Mouse (Mus musculus) intestine, embryonic 15.5 days (tissue): Measurements from ENCODE around the gene Cnn3. TPM values are rescaled to one million over a fixed set of nuclear protein-coding genes. Genes with fewer than 3 reads are reported as not detected.

Source experiments
- ATAC-seq: fragments of 200-750 bp; cut with Nextera tagmentation; 2 replicates; pipeline ENCODE4 v1.8.0; 2017; ENCODE audit warnings: moderate TSS enrichment, moderate library complexity
- H3K27ac ChIP-seq: fragments of 300-500 bp; sonication (generic); 2 replicates; pipeline ENCODE4 v1.5.1; 2015; ENCODE audit warnings: mild to moderate bottlenecking, inconsistent platforms
- H3K27me3 ChIP-seq: fragments of 300-500 bp; sonication (generic); replicated peaks from 2 replicates; pipeline ENCODE4 v1.6.1; 2015; ENCODE audit warnings: inconsistent platforms
- H3K36me3 ChIP-seq: fragments of 300-500 bp; sonication (generic); 2 replicates; pipeline ENCODE4 v1.6.1; 2015; ENCODE audit warnings: inconsistent platforms
- H3K4me1 ChIP-seq: fragments of 300-500 bp; sonication (generic); replicated peaks from 2 replicates; pipeline ENCODE4 v1.6.1; 2015; ENCODE audit warnings: inconsistent platforms
- H3K4me2 ChIP-seq: fragments of 300-500 bp; sonication (generic); replicated peaks from 2 replicates; pipeline ENCODE4 v1.6.1; 2015; ENCODE audit warnings: mild to moderate bottlenecking, inconsistent platforms
- H3K4me3 ChIP-seq: fragments of 300-500 bp; sonication (generic); replicated peaks from 2 replicates; pipeline ENCODE4 v1.5.1; 2015; ENCODE audit warnings: inconsistent platforms
- H3K9ac ChIP-seq: fragments of 300-500 bp; sonication (generic); 2 replicates; pipeline ENCODE4 v1.6.1; 2015; ENCODE audit warnings: inconsistent platforms
- H3K9me3 ChIP-seq: fragments of 300-500 bp; sonication (generic); 2 replicates; pipeline ENCODE4 v1.6.1; 2016; ENCODE audit warnings: inconsistent platforms
- WGBS: fragments of 180-500 bp; shearing (Covaris S2); methylation state at CpG from one replicate; pipeline ENCODE4 v1.1.7; 2015; 5-methylcytosine and 5-hydroxymethylcytosine counted together
- polyA plus RNA-seq: library from polyadenylated mRNA; unstranded; fragments of >200 nt; fragmentation: Nextera tagmentation; extraction: Ambion mirVana; gene quantifications from 2 replicates; pipeline ENCODE4 v1.2.1, GENCODE M21; 2015

Gene Cnn3
- polyA plus RNA-seq, 1 experiment from 2014 or later: 470 TPM

- 81% methylated on average over 6 of the region's 6 CpGs for WGBS
- ATAC-seq: no peak
- no peak overlapping the region for H3K9ac ChIP-seq
Observed at GRCm38 (mm10) chr3:121402096-121402495, 24.2 kb upstream of the Cnn3 start.

DNA sequence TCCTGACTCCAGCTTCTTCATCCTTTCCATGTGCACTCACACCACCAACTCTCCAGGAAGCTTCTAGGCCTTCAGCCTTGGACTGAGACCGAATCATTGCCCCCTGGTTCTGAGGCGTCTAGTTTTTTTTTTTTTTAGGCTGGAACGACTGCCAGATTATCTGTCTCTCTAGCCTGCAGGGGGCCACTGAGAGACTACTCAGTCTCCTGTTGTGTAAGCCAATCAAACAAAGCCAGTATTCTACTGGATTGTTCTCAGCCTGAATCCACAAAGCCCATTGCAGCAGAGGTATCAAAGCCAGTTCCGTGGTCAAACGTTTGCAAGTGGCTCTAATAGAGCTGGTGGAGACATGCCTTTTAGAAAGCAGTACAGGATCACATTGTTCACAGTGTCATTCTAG lies 22.8 kb upstream of the Cnn3 start:
- Histone ChIP-seq H3K27me3 (no peaks in the 10 kb centered on the region), H3K4me1 (peaks cover 12% of the 10 kb centered on the region), H3K36me3 (no peaks in the 10 kb centered on the region), H3K9me3 (no peaks in the 10 kb centered on the region), H3K9ac (no peak overlapping the region), H3K4me3 (no peak overlapping the region), H3K27ac (no peak overlapping the region), H3K4me2 (no peak overlapping the region)
- WGBS: 62% methylated on average over 5 of the region's 5 CpGs
- ATAC-seq: no peak

More at GRCm38 (mm10) chr3:121402096-121402495, 24.2 kb upstream of the Cnn3 start:
- no peaks in the 10 kb centered on the region for H3K27me3 ChIP-seq
- no peaks in the 10 kb centered on the region for H3K36me3 ChIP-seq
- H3K4me3 ChIP-seq: no peak overlapping the region
- H3K4me1 ChIP-seq: 0 out of 2 replicates have a peak, but pooled peaks cover 4% of the 10 kb centered on the region
- H3K27ac ChIP-seq: no peak overlapping the region
- no peaks in the 10 kb centered on the region for H3K9me3 ChIP-seq
- no peak overlapping the region for H3K4me2 ChIP-seq

DNA sequence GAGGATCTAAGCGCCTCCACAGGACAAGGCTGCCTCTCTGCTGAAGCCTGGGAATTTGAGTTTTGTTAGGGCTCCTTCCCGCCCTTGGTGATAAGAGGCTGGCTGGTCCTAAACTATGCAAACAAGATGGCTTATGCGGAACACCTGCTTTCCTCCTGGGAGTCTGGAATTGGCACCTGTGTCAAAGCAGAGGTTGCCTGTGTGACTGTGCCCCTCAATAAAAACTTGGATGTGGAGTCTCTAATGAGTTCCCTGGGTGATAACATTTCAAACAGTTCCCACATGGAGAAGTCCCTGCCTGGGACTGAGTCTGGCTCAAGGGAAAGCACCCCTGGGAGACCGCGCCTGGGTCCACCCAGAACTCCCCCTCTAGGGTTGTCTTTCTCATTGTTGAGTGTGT lies 21.2 kb upstream of the Cnn3 start:
- Histone ChIP-seq H3K27me3 (no peaks in the 10 kb centered on the region), H3K4me3 (no peak overlapping the region), H3K27ac (no peak overlapping the region), H3K9me3 (no peaks in the 10 kb centered on the region), H3K4me2 (no peak overlapping the region), H3K36me3 (no peaks in the 10 kb centered on the region), H3K4me1 (peaks cover 12% of the 10 kb centered on the region), H3K9ac (no peak overlapping the region)
- ATAC-seq: peak; percentile 73
- WGBS: 70% methylated on average over 5 of the region's 5 CpGs

GRCm38 (mm10) chr3:121407417-121407816 lies 18.9 kb upstream of the Cnn3 start:
- Histone ChIP-seq H3K27me3 (no peaks in the 10 kb centered on the region), H3K9me3 (no peaks in the 10 kb centered on the region), H3K4me2 (no peak overlapping the region), H3K9ac (no peak overlapping the region), H3K4me1 (peaks cover 12% of the 10 kb centered on the region), H3K4me3 (no peak overlapping the region), H3K36me3 (no peaks in the 10 kb centered on the region), H3K27ac (no peak overlapping the region)
- 54% methylated on average over 9 of the region's 9 CpGs for WGBS
- ATAC-seq: no peak

DNA sequence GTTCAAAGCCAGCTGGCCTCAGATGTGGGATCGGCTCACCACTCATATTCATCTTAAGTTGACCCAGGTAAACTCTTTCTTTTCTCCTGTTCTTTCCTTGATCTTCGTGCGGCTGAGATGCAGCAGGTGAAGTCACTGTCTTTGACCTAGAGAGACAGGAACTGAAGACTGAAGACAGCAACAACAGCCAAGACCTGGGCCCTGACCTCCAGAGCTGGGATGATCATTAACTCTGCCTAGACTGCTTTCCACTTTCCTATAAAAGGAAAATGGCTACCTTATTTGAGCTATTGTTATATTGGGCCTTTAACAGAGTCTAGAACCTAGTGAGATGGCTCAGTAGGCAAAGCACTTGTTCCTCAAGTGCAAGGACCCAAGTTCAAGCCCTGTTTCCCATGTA lies 17.9 kb upstream of the Cnn3 start:
- Histone ChIP-seq H3K27ac (no peak overlapping the region), H3K4me3 (no peak overlapping the region), H3K4me1 (peaks cover 12% of the 10 kb centered on the region), H3K4me2 (no peak overlapping the region), H3K36me3 (no peaks in the 10 kb centered on the region), H3K9me3 (no peaks in the 10 kb centered on the region), H3K9ac (no peak overlapping the region), H3K27me3 (no peaks in the 10 kb centered on the region)
- WGBS: 90% methylated on average over 3 of the region's 3 CpGs
- ATAC-seq: no peak

DNA sequence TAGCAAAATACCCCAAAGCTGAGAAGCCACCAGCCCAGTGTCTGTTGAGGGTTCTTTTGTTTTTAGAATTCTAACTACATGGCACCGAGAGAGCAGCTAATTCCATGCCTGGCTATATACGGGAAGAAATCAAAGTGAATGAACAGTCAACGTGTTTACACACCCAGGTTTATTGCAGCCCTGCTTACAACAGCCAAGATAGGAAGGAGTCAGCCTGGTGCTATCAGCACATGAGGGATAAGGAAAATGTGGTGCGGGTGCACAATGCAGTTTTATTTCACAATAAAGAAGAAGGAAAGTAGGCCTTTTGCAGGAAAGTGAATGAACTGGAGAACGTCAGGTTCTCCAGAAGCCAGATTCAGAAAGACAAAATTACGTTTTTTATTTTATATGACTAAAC lies 14.8 kb upstream of the Cnn3 start:
- Histone ChIP-seq H3K27ac (no peak overlapping the region), H3K27me3 (no peaks in the 10 kb centered on the region), H3K4me3 (no peak overlapping the region), H3K36me3 (no peaks in the 10 kb centered on the region), H3K9ac (no peak overlapping the region), H3K4me1 (peaks cover 7% of the 10 kb centered on the region), H3K9me3 (no peaks in the 10 kb centered on the region), H3K4me2 (no peak overlapping the region)
- ATAC-seq: peak; percentile 91
- WGBS: 35% methylated on average over 6 of the region's 6 CpGs

- H3K4me2 ChIP-seq: no peak overlapping the region
- H3K36me3 ChIP-seq: no peaks in the 10 kb centered on the region
- no peaks in the 10 kb centered on the region for H3K27me3 ChIP-seq
- no peak for ATAC-seq
- H3K4me1 ChIP-seq: 0 out of 2 replicates have a peak, but pooled peaks cover 3% of the 10 kb centered on the region
- H3K27ac ChIP-seq: no peak overlapping the region
- H3K9ac ChIP-seq: no peak overlapping the region
- 70% methylated on average over 5 of the region's 5 CpGs for WGBS
- no peaks in the 10 kb centered on the region for H3K9me3 ChIP-seq
- no peak overlapping the region for H3K4me3 ChIP-seq
Observed at GRCm38 (mm10) chr3:121416171-121417154, 9.8 kb upstream of the Cnn3 start.

- Histone ChIP-seq H3K4me2 (no peak overlapping the region), H3K9ac (no peak overlapping the region), H3K4me3 (no peak overlapping the region), H3K36me3 (no peaks in the 10 kb centered on the region), H3K9me3 (no peaks in the 10 kb centered on the region), H3K27me3 (no peaks in the 10 kb centered on the region), H3K4me1 (0 out of 2 replicates have a peak, but pooled peaks cover 3% of the 10 kb centered on the region), H3K27ac (no peak overlapping the region)
- no peak for ATAC-seq
- WGBS: 65% methylated on average over 14 of the region's 14 CpGs
Observed at GRCm38 (mm10) chr3:121417379-121418250, 8.7 kb upstream of the Cnn3 start.

DNA sequence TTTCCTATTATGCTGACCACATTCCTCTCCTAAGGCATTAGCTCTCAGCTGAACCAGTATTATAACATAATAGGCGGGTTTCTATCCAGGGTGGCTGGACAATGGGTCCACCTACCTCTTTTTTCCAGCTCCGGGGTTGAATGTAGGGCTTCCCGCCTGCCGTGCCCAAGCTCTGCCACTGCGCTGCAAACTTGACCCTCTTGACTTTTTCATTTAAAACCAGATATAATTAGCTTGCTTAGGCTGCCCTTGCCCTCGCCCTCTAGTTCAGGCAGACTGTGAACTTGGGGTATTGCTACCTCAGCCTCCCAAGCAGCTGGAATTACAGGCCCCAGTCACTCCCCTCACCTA lies 8.1 kb upstream of the Cnn3 start:
- Histone ChIP-seq H3K4me1 (0 out of 2 replicates have a peak, but pooled peaks cover 3% of the 10 kb centered on the region), H3K27ac (no peak overlapping the region), H3K27me3 (no peaks in the 10 kb centered on the region), H3K36me3 (no peaks in the 10 kb centered on the region), H3K4me2 (no peak overlapping the region), H3K4me3 (no peak overlapping the region), H3K9ac (no peak overlapping the region), H3K9me3 (no peaks in the 10 kb centered on the region)
- no peak for ATAC-seq
- WGBS: 64% methylated on average over 6 of the region's 6 CpGs

DNA sequence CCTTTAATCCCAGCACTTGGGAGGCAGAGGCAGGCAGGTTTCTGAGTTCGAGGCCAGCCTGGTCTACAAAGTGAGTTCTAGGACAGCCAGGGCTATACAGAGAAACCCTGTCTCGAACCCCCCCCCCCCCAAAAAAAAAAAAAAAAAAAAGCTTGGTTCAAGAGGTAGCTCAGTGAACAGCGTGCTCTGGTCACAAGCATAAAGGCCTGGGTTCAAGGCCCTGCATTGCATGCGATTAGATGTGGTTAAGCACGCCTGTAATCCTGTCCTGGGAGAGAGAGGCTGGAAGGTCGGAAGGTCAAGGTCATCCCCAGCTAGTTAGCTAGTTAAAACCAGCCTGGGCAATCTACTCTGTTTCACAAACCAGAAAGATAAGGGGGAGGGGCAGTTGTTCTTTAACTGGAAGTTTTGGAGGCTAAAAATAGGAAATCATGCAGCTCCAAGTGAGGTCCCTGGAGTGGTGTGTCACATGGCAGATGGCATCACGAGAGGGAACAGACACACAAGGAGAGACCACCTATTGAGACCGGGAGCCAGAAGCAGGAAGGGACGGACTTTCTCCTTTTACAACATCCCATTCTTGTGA lies 7.4 kb upstream of the Cnn3 start:
- no peak overlapping the region for H3K9ac ChIP-seq
- no peaks in the 10 kb centered on the region for H3K36me3 ChIP-seq
- H3K27me3 ChIP-seq: no peaks in the 10 kb centered on the region
- no peak overlapping the region for H3K27ac ChIP-seq
- H3K9me3 ChIP-seq: no peaks in the 10 kb centered on the region
- ATAC-seq: no peak
- no peak overlapping the region for H3K4me3 ChIP-seq
- WGBS: 85% methylated on average over 9 of the region's 9 CpGs
- H3K4me1 ChIP-seq: 0 out of 2 replicates have a peak, but pooled peaks cover 3% of the 10 kb centered on the region
- H3K4me2 ChIP-seq: no peak overlapping the region

- H3K27me3 ChIP-seq: no peaks in the 10 kb centered on the region
- H3K27ac ChIP-seq: no peak overlapping the region
- no peaks in the 10 kb centered on the region for H3K36me3 ChIP-seq
- ATAC-seq: no peak
- H3K9ac ChIP-seq: no peak overlapping the region
- no peak overlapping the region for H3K4me2 ChIP-seq
- 0 out of 2 replicates have a peak, but pooled peaks cover 6% of the 10 kb centered on the region for H3K4me1 ChIP-seq
- WGBS: 75% methylated on average over 8 of the region's 8 CpGs
- no peak overlapping the region for H3K4me3 ChIP-seq
- H3K9me3 ChIP-seq: no peaks in the 10 kb centered on the region
Observed at GRCm38 (mm10) chr3:121422405-121422804, 3.9 kb upstream of the Cnn3 start.
